Mouse (Mus musculus) brain, embryonic 14.5 days (tissue): Measurements from ENCODE around the gene Csf3r.

Experiments
- CTCF ChIP-seq: fragments of 200-500 bp; IDR thresholded peaks from 2 replicates; pipeline ENCODE4 v1.5.1; 2012; ENCODE audit warnings: inconsistent platforms, mild to moderate bottlenecking, moderate library complexity, borderline replicate concordance; ENCODE audit not compliant: insufficient read depth, insufficient read length; ENCODE audit errors: extremely low read depth
- POLR2A ChIP-seq: fragments of 200-500 bp; IDR thresholded peaks from 2 replicates; pipeline ENCODE4 v1.6.1; 2012; ENCODE audit warnings: mild to moderate bottlenecking, inconsistent platforms, borderline replicate concordance; ENCODE audit not compliant: poor library complexity, insufficient read depth, insufficient read length, severe bottlenecking; ENCODE audit errors: extremely low read depth

GRCm38 (mm10) chr4:126090848-126091124 lies 66.4 kb downstream of the Csf3r start:
- TF ChIP-seq CTCF (no peak), POLR2A (no peak)
